Mouse (Mus musculus): Measurements from ENCODE around the gene Wdr18. TPM values are rescaled to one million over a fixed set of nuclear protein-coding genes. Genes with fewer than 3 reads are reported as not detected.
A peak's percentile ranks its signal among the peaks of the same experiment; 100 is the strongest.

Gene Wdr18
- polyA plus RNA-seq (2012; rRNA removed) = 23.5 and 25.0 TPM in 2 replicates

DNA sequence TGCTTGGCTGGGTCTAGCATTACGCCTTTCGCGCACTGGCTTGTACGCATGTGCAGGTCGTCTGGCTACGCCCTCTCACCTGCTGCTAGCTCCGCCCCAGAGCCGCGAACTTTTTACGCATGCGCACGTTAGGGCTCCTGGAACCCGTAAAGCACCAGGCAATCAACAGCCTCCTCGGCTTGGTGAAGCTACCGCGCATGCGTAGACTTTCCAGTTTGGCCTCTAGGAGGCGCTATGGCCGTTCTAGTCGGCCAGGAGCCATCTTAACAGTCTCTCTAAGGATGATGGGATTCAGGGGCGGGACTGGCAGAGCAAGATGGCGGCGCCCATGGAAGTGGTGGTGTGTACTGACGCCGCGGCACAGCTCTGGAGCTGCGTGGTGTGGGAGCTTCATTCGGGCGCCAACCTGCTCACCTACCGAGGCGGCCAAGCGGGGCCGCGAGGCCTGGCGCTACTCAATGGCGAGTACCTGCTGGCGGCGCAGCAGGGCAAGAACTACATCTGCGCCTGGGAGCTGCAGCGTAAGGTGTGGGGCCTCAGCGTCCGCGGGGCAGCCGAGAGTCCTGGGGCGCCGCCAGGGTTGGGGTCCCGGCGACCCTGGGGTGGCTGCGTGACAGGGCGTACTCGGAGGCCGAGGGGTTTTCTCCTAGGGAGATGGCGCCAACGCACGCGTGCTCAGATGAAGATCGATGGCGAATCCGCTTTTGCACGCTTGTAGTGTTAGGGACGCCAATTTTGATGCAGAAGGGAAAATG lies at the start of gene Wdr18:
TSS of gene Wdr18 (plus strand) at position 306 of the 755 bp plus-strand sequence.
- peak; percentile 91 for DNase-seq (ENCODE audit: low spot score)

DNA sequence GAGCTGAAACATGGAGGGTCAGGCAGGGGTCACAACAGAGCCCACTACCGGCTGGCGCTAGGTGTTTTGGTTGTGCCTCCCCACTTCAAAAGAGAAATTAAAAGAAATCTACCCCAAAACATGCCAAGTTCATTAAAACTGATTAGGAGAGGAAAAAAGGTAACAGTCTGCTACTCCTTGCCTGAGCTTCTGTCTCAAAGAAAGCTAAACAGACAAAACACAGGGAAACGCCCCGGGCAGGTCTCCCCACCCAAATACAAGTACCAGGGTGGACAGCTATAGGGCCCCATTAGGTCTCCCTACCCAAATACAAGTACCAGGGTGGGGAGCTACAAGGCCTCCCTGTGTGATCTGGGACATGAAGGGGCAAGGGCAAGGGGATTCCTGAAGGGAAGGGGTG lies 49.4 kb upstream of the Wdr18 start, which contains the start of gene Gm26602:
TSS of gene Gm26602 (plus strand) at position 301 of the 400 bp plus-strand sequence.
- no peak for DNase-seq (ENCODE audit: low spot score)

DNA sequence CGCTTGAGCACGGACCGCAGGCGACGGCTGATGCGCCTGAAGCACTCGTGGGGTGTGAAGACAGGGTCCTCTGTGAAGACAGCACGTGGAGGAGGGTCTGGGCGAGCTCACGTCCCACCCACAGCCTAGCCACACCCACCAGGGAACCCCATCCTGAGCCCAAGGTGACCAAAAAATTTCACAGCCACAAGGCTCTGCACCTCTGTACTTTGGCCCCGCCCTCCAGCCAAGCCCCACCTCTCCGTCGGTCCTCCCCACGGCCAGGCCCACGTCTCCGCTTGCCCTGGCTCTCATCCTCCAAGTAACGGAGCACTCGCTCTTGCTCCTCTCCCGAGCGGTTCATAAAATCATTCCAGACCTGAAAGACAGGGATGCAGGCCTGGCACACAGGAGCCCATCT lies 47.5 kb upstream of the Wdr18 start:
- no peak for DNase-seq (ENCODE audit: low spot score)

DNA sequence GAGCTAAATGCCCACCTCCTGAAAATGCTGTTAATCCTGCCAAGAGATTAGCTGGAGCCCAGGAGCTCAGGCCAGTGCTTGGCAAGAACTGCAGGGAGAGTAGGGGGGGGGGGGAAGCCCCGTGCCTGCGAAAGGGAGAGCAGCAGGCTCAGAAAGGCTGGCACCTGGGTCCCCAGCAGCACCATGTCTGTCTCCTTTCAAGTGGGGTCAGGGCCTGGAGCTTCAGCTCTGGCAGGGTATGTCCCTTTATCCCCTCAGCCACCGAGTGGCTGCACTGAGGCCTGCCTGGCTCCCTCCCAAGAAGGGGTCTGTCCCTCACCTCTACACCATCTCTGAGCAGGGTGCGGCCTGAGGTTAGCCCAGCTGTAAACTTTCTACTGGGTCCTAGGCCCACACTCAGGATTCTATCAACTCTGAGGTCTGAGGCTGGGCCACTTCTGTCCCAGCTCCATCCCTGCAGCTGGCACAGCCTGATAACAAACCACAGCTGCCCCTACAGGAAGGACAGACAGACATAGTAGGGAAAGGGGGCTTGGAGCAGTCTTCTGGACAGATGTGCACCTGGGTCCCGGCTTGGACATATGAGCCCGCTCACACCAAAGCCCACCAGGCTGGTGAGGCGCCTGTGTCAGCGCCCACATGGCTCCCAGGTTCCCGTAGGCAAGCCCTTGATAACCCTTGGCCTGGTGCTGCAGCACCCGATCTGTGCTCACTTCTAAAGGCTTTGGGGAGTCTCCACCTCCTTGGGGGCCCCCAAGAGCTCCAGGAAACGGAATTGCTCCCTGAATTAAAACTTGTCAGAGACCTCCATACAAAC lies 45.6 kb upstream of the Wdr18 start:
- no peak for DNase-seq (ENCODE audit: low spot score)

DNA sequence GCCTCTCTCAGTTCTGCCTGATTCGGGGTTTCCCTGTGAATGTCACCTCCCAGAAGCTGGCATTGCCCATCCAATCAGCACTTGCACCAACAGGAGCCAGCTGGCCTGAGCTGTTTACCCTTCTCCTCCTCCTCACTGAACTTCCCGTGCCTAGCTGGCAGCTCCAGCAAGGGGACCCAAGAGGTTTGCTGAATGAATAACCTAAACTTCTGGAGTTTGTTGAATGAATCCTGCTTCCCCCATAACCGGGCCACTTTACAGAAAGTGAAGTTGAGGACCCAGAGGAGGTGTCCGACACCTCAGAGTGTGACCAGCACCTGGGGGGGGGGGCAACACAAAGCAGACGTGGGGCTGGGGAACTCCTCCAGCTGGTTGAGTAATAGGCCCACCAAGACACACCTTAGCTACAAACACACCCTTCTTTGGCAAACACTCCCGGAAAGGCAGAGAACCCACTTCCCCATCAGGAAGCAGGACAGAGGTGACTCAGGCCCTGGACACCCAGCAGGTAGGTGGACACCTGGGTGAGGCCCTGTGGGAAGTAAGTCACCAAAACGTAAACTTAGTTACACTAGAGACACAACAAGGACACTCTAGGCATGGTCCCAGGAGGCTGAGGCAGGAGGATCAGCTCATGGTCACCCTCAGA lies 44.9 kb upstream of the Wdr18 start:
- no peak for DNase-seq (ENCODE audit: low spot score)

DNA sequence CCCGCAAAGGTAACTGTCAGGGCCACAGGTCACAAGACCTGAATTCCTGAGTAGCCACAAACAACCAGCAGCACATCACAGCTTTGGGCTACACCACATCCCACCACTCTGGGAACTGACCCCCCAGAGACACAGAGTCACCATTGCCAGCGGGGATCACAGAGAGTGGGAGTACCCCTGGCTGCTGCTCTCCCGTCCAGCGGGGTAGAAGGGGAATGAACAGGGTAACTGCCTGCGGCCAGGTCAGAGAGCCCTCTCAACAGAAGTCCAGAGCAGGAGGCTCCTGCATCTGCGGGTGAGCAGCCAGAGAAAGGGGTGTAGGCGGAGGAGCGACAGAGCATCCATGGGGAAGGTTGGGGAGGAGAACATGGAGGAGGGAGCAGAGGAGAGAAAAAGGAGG lies 43.9 kb upstream of the Wdr18 start:
- DNase-seq (ENCODE audit: low spot score) = no peak

DNA sequence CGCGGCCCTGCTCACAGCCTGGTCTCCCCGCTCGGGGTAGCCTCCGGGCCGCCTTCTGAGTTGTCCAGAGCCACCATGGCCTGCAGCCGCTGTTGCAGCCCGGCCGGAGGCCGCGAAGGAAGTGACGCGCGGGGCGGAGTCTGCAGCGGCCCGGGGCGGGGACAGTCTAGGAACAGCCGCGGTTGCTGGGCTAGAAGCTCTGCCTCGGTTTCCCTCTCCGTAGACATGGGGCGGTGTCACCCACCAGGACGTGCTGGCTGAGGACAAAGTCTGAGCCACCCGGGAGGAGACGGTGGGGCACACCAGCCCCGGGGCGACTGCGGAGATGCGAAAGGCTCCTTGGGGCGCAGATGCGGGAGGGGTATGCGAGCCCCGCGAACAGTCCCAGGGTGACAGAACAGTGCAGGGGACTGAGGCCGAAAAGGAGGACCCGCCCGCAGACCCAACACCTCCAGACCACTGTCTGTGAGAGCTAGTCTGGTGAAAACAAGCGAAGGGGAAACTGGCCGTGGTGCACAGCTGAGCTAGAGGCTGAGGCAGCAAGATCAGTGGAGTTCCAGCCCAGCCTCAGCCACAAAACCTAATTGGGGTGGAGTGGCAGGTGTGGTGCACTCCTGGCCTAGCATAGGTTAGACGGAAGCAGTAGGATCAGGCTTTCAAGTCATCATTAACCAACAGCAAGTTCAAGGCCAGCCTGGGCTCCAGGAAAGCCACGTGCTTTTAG lies 43.0 kb upstream of the Wdr18 start, which contains the start of gene Kiss1r:
TSS of gene Kiss1r (plus strand) at position 164 of the 724 bp plus-strand sequence.
- DNase-seq (ENCODE audit: low spot score) = peak; percentile 85

DNA sequence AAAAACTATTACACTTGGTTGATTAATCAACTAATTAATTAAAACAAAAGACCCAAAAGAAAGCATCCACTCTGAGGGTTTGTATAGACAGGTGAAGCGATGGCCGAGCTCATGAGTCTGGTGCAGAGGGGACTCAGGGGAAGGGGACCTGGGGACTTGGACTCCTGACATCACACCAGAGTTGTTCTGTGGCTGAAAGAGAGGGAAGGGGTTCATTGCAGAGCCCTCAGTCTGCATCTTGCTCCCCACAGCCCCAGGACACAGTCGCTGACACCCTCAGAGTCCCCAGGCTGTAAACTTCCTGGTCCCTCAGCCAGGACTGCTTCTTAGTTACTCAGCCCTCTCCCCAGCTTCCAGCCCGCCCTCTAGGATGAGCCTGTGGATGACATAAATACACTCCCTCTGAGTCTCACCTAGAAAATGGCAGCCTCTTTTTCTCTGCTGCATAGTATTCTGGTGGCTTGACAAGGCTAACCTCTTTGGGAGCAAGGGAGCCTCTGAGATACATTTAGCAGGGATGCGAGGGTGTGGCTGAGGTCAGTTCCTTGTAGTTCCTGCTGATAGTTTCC lies 42.3 kb upstream of the Wdr18 start:
- DNase-seq (ENCODE audit: low spot score) = no peak

DNA sequence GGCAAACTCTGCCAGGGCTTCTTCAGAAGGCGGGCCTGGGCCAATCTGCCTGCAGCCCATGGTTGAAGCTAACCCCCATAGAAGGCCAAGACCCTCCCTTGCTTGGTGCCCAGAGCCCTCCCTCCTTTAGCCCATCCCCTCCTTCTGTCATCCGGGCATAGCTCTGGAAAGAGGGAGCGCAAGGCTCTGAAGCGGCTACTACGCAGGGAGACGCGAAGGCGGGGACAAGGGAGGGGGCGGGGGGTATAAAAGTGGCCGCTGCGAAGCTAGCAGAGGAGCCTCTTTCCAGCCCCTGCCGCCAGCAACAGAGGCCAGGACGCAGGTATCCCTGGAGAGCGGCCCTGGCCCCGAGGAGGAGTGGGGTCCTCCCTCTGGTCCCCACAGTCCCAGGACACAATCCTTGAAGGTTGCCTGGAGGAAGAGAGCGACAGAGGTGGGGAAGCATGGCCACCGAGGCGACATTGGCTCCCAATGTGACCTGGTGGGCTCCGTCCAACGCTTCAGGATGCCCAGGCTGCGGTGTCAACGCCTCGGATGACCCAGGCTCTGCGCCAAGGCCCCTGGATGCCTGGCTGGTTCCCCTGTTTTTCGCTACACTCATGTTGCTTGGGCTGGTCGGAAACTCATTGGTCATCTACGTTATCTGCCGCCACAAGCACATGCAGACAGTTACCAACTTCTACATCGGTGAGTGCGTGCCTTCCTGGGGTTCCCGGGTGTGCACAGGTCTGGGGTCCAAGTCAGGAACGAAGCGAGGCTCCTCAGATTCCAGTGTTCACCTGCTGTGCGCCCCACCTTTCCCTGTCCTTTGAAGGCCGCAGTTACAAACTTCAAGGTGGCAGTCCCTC lies 41.5 kb upstream of the Wdr18 start:
- DNase-seq (ENCODE audit: low spot score) = no peak

DNA sequence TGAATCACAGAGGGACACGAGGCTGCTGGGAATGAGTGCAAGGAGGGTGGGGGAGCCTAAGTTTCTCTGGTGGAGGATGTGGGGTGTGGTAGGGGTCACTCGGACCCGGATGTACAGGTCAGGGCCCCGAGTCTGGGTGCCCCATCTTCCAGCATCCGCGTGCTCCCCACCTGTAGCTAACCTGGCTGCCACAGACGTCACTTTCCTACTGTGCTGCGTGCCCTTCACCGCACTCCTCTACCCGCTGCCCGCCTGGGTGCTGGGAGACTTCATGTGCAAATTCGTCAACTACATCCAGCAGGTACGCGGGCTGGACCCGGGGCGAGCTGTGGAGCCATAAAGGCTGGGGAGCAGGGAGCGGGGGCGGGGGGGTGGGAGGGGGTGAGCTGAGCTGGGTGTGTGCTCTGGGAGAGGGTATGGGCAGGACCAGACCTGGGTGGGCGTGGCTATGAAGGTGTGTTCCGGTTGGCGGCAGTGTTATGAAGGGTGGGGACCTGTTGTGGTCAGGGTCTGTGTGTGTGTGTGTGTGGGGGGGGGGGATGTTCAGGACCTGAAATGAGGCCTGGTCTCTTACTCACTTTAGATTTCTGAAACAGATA lies 40.6 kb upstream of the Wdr18 start:
- no peak for DNase-seq (ENCODE audit: low spot score)

DNA sequence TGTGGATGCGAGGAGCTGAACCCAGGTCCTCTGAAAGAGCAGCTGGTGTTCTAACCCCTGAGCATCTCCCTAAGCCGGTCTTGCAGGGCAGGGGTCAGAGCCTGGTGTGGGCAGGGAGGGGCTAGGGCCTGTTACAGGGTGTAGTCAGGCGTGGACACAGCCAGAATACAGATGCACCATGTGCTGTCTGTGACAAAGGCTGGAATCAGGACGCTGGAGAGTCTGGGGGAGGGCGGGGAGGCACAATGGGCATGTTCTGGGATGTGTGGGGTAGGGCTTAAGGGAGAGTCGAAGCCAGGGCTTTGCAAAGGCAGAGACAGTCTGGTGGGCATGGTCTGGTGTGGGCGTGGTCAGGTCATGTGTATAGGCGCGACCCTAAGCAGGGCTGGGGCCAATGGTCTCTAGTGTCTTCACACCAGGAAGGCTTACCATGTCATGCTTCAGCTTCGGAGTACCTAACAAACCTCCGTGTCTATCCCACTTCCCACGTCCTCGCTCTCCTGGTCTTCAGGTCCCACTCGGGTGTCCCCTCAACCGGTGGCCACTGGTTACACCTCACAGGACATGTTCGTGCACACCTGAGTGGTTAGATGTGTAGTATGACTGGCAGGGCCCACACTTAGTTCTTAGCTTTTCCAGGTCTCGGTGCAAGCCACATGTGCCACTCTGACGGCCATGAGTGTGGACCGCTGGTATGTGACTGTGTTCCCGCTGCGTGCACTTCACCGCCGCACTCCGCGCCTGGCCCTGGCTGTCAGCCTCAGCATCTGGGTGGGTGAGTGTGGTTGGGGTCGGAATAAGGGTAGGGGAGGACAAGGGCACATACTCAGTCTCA lies 39.7 kb upstream of the Wdr18 start:
- no peak for DNase-seq (ENCODE audit: low spot score)

DNA sequence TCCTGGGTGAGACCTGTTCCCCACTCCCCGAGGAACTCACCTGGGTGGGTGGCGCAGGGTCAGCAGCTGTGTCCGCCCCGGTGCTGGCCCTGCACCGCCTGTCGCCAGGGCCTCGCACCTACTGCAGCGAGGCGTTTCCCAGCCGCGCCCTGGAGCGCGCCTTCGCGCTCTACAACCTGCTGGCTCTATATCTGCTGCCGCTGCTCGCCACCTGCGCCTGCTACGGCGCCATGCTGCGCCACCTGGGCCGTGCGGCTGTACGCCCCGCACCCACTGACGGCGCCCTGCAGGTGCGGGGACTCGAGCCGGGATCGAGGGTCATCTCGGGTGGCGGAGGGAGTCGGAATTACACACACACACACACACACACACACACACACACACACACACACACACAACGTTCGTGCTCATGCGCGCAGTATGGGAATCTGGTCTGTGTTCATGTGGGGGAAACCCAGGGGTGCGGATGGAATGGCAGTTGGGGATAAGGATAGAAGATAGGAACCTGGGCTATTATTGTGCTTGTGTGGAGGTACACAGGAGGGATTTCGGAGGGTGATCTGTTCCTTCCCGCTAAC lies 38.9 kb upstream of the Wdr18 start, which contains the start of gene R3hdm4:
TSS of gene R3hdm4 (minus strand) at position 251 of the 578 bp plus-strand sequence.
- no peak for DNase-seq (ENCODE audit: low spot score)

DNA sequence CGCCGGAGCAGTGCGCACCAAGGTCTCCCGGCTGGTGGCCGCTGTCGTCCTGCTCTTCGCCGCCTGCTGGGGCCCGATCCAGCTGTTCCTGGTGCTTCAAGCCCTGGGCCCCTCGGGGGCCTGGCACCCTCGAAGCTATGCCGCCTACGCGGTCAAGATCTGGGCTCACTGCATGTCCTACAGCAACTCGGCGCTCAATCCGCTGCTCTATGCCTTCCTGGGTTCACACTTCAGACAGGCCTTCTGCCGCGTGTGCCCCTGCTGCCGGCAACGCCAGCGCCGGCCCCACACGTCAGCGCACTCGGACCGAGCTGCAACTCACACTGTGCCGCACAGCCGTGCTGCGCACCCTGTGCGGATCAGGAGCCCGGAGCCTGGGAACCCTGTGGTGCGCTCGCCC lies 38.4 kb upstream of the Wdr18 start:
- DNase-seq (ENCODE audit: low spot score) = no peak

DNA sequence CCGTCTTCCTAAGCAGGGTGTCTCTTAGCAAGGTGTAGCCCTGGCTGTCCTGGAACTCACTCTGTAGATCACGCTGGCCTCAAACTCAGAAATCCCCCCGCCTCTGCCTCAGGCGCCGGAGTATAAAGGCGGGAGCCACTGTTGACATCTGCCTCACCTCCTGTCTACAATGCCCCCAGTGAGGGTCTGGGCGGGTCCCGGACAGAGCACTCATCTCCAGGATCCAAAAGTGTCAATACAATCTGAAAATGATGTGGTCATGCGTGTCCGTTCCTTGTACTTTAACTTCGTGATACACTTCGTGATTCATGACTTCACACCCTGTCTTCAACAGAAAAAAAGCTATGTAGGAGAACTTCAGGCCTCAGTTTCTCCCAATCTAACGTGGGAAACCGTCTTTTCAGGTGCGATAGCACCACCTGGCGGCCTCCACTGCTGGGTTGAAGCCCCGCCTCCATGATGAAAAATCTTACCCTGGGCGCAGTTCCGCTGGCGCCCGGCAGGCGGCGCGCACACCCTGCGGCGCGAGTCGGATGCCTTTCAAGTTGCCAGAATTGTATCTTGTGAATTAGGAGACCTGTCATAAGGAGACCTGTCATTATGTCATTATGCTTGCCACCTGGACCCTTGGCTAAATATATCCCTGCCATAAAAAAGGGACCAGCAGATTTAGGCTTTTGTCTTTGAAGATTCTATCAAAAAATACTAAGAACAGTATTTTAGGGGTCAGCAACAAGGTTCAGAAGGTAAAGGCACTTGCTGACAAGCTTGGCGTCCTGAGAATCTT lies 34.8 kb upstream of the Wdr18 start:
- DNase-seq (ENCODE audit: low spot score) = peak; percentile 93

DNA sequence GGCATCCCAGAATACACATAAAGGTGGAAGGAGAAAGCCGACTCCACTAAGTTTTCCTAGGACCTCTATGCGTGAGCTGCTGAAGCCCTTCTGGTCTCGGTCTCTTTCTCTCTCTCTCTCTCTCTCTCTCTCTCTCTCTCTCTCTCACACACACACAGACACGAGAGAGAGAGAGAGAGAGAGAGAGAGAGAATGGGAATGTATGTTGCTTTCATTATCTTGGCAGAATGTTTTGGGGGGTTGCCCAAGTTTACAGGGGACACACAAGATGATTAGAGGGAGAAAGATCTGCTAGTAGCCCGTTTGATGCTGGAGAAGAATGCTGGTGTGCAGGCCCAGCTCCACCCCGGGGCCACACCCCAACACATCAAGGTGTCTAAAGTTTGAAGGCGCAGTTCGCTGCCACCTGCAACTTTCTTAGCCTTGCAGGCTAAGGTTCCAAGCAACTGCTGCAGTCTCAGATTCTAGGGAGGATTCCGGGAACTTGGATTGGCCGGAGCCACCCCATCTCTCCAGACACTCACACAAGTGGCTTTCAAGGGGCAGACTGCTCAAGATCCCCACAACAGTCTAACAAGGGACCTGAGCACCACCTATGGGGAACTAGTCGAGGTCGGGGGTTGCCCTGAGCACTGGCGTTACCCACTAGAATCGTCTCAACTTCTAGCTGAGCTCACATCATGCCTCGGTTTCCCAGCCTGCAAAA lies 34.0 kb upstream of the Wdr18 start:
- no peak for DNase-seq (ENCODE audit: low spot score)

DNA sequence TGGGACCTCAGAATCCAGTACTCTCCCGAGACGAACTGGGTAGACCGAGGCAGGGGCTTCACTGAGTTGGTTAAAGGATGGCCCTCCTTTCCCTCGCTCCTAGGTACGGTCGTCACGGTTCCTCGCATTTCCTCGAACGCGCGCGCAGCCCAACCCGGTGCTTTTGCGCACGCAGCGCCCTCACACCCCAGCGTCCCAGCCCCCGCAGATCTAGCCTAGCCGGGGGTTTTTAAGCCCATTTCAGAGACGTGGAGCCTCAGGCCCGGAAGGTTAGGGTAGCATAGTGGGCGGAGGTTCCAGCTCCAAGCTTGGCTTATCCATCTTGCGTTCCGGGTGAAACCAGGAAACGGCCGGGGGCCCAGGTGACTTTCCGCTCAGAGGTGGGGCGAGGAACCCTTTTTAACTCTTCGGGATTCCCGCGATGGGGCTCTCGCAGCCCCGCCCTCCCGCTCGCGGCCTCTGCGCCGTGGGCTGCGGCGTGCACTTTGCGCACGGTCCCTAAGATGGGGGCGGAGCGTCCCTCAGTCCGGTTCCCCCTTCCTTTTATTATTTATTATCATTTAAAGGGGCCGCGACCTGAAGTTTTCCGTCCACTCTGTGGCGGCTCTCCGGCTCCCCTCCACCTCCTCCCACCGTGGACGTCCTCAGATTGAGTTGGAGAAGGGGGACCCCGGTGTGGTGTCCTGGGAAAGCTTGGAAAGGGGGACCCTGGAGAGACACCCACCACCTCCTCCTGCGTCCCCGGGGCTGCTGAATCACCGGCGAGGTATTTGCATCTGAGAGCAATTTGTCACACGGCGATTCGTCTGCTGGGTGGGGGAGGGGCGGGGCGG lies 33.2 kb upstream of the Wdr18 start, which contains the start of gene Arid3a:
TSS of gene Arid3a (plus strand) at position 553 of the 833 bp plus-strand sequence.
- DNase-seq (ENCODE audit: low spot score) = peak; percentile 74

All from urinary bladder, adult 2 months (tissue).